Mouse (Mus musculus): ENCODE measurements at regions not wholly inside any gene's neighbourhood (a gene's known extent, or its start where the extent isn't known, plus 50 kb on each side); places are given as distances from the start of the nearest gene placed in this dataset.
A peak's percentile ranks its signal among the peaks of the same experiment; 100 is the strongest.
"Not testable (repeated sequence)": the region's sequence is repeated elsewhere in the genome, so short reads cannot be mapped to it uniquely, and the experiment has no call there.

- TF ChIP-seq CTCF (conservative IDR thresholded peaks at IDR 0.05; ENCODE audit: low read length), result no peak
- no peak for TF ChIP-seq NANOG (IDR thresholded peaks at IDR 0.05; ENCODE audit: borderline replicate concordance, low read length)
- TF ChIP-seq POU5F1 (IDR thresholded peaks at IDR 0.05; ENCODE audit: borderline replicate concordance, low read length), result no peak
These were observed 245.7 kb downstream of the Slco4c1 start for GRCm38 (mm10) chr1:96626271-96626670.

GRCm38 (mm10) chr1:96625326-96625725, 246.6 kb downstream of the Slco4c1 start:
- peaks cover 25% of the 10 kb centered on the region for H3K9me3 ChIP-seq (ENCODE audit: low read length)
- not testable (repeated sequence) for H3K4me3 ChIP-seq (replicated peaks; ENCODE audit: low read length); H3K36me3 ChIP-seq (ENCODE audit: insufficient read depth, low read length); H3K27me3 ChIP-seq (ENCODE audit: insufficient read depth, low read length); H3K4me1 ChIP-seq (replicated peaks; ENCODE audit: low read depth, low read length)

More at GRCm38 (mm10) chr1:96626271-96626670, 245.7 kb downstream of the Slco4c1 start:
- H3K27me3 ChIP-seq (ENCODE audit: insufficient read depth, low read length), result no peaks in the 10 kb centered on the region
- H3K9me3 ChIP-seq (ENCODE audit: low read length), result peaks cover 31% of the 10 kb centered on the region
- no peak overlapping the region for H3K4me3 ChIP-seq (replicated peaks; ENCODE audit: low read length)
- no peaks in the 10 kb centered on the region for H3K36me3 ChIP-seq (ENCODE audit: insufficient read depth, low read length)
- H3K4me1 ChIP-seq (replicated peaks; ENCODE audit: low read depth, low read length), result no peaks in the 10 kb centered on the region

- no peak overlapping the region for H3K4me3 ChIP-seq (replicated peaks; ENCODE audit: low read length)
- no peaks in the 10 kb centered on the region for H3K27me3 ChIP-seq (ENCODE audit: insufficient read depth, low read length)
- H3K36me3 ChIP-seq (ENCODE audit: insufficient read depth, low read length), result no peaks in the 10 kb centered on the region
- H3K4me1 ChIP-seq (replicated peaks; ENCODE audit: low read depth, low read length), result no peaks in the 10 kb centered on the region
- TF ChIP-seq NANOG (IDR thresholded peaks at IDR 0.05; ENCODE audit: borderline replicate concordance, low read length) (no peak), POU5F1 (IDR thresholded peaks at IDR 0.05; ENCODE audit: borderline replicate concordance, low read length) (no peak), CTCF (conservative IDR thresholded peaks at IDR 0.05; ENCODE audit: low read length) (no peak)
- no peaks in the 10 kb centered on the region for H3K9me3 ChIP-seq (ENCODE audit: low read length)
These were observed 275.8 kb downstream of the Slco4c1 start for GRCm38 (mm10) chr1:96596141-96596540.

GRCm38 (mm10) chr1:96569281-96569680, 302.7 kb downstream of the Slco4c1 start:
- Histone ChIP-seq H3K27me3 (ENCODE audit: insufficient read depth, low read length) (no peaks in the 10 kb centered on the region), H3K9me3 (ENCODE audit: low read length) (no peaks in the 10 kb centered on the region), H3K4me1 (replicated peaks; ENCODE audit: low read depth, low read length) (no peaks in the 10 kb centered on the region), H3K4me3 (replicated peaks; ENCODE audit: low read length) (no peak overlapping the region), H3K36me3 (ENCODE audit: insufficient read depth, low read length) (no peaks in the 10 kb centered on the region)
- no peak for TF ChIP-seq CTCF (conservative IDR thresholded peaks at IDR 0.05; ENCODE audit: low read length)
- no peak for TF ChIP-seq POU5F1 (IDR thresholded peaks at IDR 0.05; ENCODE audit: borderline replicate concordance, low read length)
- TF ChIP-seq NANOG (IDR thresholded peaks at IDR 0.05; ENCODE audit: borderline replicate concordance, low read length), result no peak

- H3K4me1 ChIP-seq (replicated peaks; ENCODE audit: low read depth, low read length), result no peaks in the 10 kb centered on the region
- TF ChIP-seq NANOG (IDR thresholded peaks at IDR 0.05; ENCODE audit: borderline replicate concordance, low read length) (no peak), POU5F1 (IDR thresholded peaks at IDR 0.05; ENCODE audit: borderline replicate concordance, low read length) (no peak), CTCF (conservative IDR thresholded peaks at IDR 0.05; ENCODE audit: low read length) (no peak)
- H3K9me3 ChIP-seq (ENCODE audit: low read length), result no peaks in the 10 kb centered on the region
- no peak overlapping the region for H3K4me3 ChIP-seq (replicated peaks; ENCODE audit: low read length)
- no peaks in the 10 kb centered on the region for H3K36me3 ChIP-seq (ENCODE audit: insufficient read depth, low read length)
- H3K27me3 ChIP-seq (ENCODE audit: insufficient read depth, low read length), result no peaks in the 10 kb centered on the region
These were observed 308.6 kb downstream of the Slco4c1 start for GRCm38 (mm10) chr1:96563279-96563910.

- H3K36me3 ChIP-seq (ENCODE audit: insufficient read depth, low read length), result no peaks in the 10 kb centered on the region
- TF ChIP-seq POU5F1 (IDR thresholded peaks at IDR 0.05; ENCODE audit: borderline replicate concordance, low read length) (no peak), CTCF (conservative IDR thresholded peaks at IDR 0.05; ENCODE audit: low read length) (no peak), NANOG (IDR thresholded peaks at IDR 0.05; ENCODE audit: borderline replicate concordance, low read length) (no peak)
These were observed 315.7 kb downstream of the Slco4c1 start for GRCm38 (mm10) chr1:96556258-96556657.

GRCm38 (mm10) chr1:96519347-96519746, 352.6 kb downstream of the Slco4c1 start:
- Histone ChIP-seq H3K4me3 (replicated peaks; ENCODE audit: low read length) (no peak overlapping the region), H3K4me1 (replicated peaks; ENCODE audit: low read depth, low read length) (no peaks in the 10 kb centered on the region), H3K36me3 (ENCODE audit: insufficient read depth, low read length) (no peaks in the 10 kb centered on the region), H3K27me3 (ENCODE audit: insufficient read depth, low read length) (no peaks in the 10 kb centered on the region), H3K9me3 (ENCODE audit: low read length) (no peaks in the 10 kb centered on the region)
- TF ChIP-seq CTCF (conservative IDR thresholded peaks at IDR 0.05; ENCODE audit: low read length) (no peak), POU5F1 (IDR thresholded peaks at IDR 0.05; ENCODE audit: borderline replicate concordance, low read length) (no peak), NANOG (IDR thresholded peaks at IDR 0.05; ENCODE audit: borderline replicate concordance, low read length) (no peak)

More at GRCm38 (mm10) chr1:96556258-96556657, 315.7 kb downstream of the Slco4c1 start:
- Histone ChIP-seq H3K4me3 (replicated peaks; ENCODE audit: low read length) (no peak overlapping the region), H3K9me3 (ENCODE audit: low read length) (no peaks in the 10 kb centered on the region), H3K27me3 (ENCODE audit: insufficient read depth, low read length) (no peaks in the 10 kb centered on the region), H3K4me1 (replicated peaks; ENCODE audit: low read depth, low read length) (no peaks in the 10 kb centered on the region)

GRCm38 (mm10) chr1:96501007-96501406, 371.0 kb downstream of the Slco4c1 start:
- H3K4me3 ChIP-seq (replicated peaks; ENCODE audit: low read length), result no peak overlapping the region
- no peaks in the 10 kb centered on the region for H3K27me3 ChIP-seq (ENCODE audit: insufficient read depth, low read length)
- TF ChIP-seq POU5F1 (IDR thresholded peaks at IDR 0.05; ENCODE audit: borderline replicate concordance, low read length), result no peak
- H3K9me3 ChIP-seq (ENCODE audit: low read length), result no peaks in the 10 kb centered on the region
- no peaks in the 10 kb centered on the region for H3K36me3 ChIP-seq (ENCODE audit: insufficient read depth, low read length)
- H3K4me1 ChIP-seq (replicated peaks; ENCODE audit: low read depth, low read length), result no peaks in the 10 kb centered on the region

- Histone ChIP-seq H3K4me1 (replicated peaks; ENCODE audit: low read depth, low read length) (no peaks in the 10 kb centered on the region), H3K9me3 (ENCODE audit: low read length) (peaks cover 15% of the 10 kb centered on the region), H3K4me3 (replicated peaks; ENCODE audit: low read length) (no peak overlapping the region), H3K36me3 (ENCODE audit: insufficient read depth, low read length) (no peaks in the 10 kb centered on the region), H3K27me3 (ENCODE audit: insufficient read depth, low read length) (no peaks in the 10 kb centered on the region)
- TF ChIP-seq NANOG (IDR thresholded peaks at IDR 0.05; ENCODE audit: borderline replicate concordance, low read length) (peak; percentile 8; the same call in 1 of the 2 replicates), CTCF (conservative IDR thresholded peaks at IDR 0.05; ENCODE audit: low read length) (no peak)
These were observed 389.2 kb downstream of the Slco4c1 start for GRCm38 (mm10) chr1:96482816-96483215.

All from E14TG2a.4 (cell line).